Mouse (Mus musculus): Measurements from ENCODE around the gene Slc28a1. TPM values are rescaled to one million over a fixed set of nuclear protein-coding genes. Genes with fewer than 3 reads are reported as not detected.

The Slc28a1 gene
- total and polyA plus RNA-seq, 3 experiments = not detected

DNA sequence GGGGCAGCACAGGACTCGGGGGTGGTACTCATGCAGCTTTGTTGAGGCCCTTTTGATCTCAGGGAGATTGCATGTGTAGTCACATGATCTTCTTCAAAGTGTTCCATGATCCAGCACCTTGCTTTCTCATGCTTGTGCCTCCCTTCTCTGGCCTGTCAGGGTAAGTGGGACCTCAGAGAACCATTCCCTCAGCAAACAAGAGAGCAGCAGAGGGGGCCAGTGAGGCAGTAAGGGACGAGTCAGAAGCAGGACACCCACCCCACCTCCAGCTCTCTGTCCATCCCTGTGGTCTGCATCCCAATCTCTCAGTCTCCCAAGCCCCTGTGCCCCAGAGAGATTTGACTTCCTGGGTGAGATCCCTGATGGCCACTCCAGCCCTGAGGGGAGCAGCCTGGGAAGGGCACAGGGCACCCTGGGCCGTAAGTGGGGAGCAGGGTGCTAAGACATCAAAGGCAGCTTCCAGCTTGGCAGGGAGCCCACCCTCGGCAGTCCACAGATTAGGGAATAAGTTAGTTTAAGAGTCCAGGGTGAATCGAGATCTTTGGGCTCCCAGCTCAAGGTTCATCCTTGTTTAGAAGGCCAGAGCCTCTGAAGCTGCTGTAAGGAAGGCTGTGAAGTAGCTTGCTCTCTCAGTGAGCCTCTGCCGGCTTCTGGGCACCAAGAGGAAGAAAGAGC is 1.8 kb upstream of the Slc28a1 start:
- Histone ChIP-seq H3K79me2 (ENCODE audit: control insufficient read depth, insufficient read depth, low read length, poor library complexity) (no peaks in the 10 kb centered on the region), H3K27me3 (ENCODE audit: control insufficient read depth in 1 of 2, insufficient read depth in 2 of 2, low read length in 2 of 2) (peaks cover 9 to 12% of the 10 kb centered on the region in 2 experiments), H3K9me3 (replicated peaks; ENCODE audit: insufficient read depth, low read length) (no peaks in the 10 kb centered on the region), H3K36me3 (ENCODE audit: control insufficient read depth in 1 of 2, insufficient read depth in 2 of 2, low read length in 2 of 2) (no peaks in the 10 kb centered on the region), H3K27ac (ENCODE audit: control insufficient read depth, low read depth, low read length) (no peak overlapping the region), H3K4me1 (ENCODE audit: control insufficient read depth in 1 of 2, insufficient read depth in 2 of 2, low read length in 2 of 2) (no peaks in the 10 kb centered on the region), H3K9ac (ENCODE audit: control insufficient read depth, low read depth, low read length, poor library complexity, severe bottlenecking) (no peak overlapping the region), H3K4me3 (ENCODE audit: control insufficient read depth in 1 of 2, insufficient read depth in 1 of 2, low read depth in 2 of 2, low read length in 2 of 2) (no peak overlapping the region)
- no peak for TF ChIP-seq TBP (IDR thresholded peaks at IDR 0.05; ENCODE audit: low read depth, low read length)
- TF ChIP-seq BHLHE40 (IDR thresholded peaks at IDR 0.05; ENCODE audit: borderline replicate concordance, low read depth, low read length) = no peak
- TF ChIP-seq ZMIZ1 (IDR thresholded peaks at IDR 0.05; ENCODE audit: low read depth, low read length) = no peak
- TF ChIP-seq TCF12 (IDR thresholded peaks at IDR 0.05; ENCODE audit: low read depth, low read length) = no peak
- TF ChIP-seq MYB (IDR thresholded peaks at IDR 0.05; ENCODE audit: low read depth, low read length) = no peak
- no peak for TF ChIP-seq ZKSCAN1 (IDR thresholded peaks at IDR 0.05; ENCODE audit: low read depth, low read length)
- TF ChIP-seq MAFK (IDR thresholded peaks at IDR 0.05; ENCODE audit: borderline replicate concordance, low read depth, low read length) = no peak
- no peak for DNase-seq (ENCODE audit: low read depth, low spot score)

DNA sequence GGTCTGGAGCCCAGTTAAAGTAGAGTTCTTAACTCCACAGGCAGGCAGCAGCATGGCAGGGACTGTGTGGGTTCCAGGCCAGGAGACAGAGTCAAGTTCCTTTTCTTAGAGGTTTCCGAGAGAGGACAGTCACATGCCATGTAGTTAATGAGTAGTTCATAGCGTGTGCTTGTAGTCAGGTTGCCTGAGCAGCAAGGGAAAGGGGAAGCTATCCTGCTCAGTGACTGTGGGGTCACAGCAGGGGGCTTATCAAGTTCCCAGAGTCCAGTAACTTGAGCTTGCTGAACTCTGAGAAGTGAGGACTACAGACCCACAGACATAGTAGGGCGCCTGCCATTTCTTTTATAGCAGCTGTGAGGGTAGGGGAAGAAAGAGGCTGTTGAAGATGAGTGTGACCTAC is 6.5 kb downstream of the Slc28a1 start:
- H3K4me1 ChIP-seq (ENCODE audit: control insufficient read depth in 1 of 2, insufficient read depth in 2 of 2, low read length in 2 of 2) = peaks cover 0 to 11% of the 10 kb centered on the region in 2 experiments; a peak in 1 of 4 replicates
- H3K9me3 ChIP-seq (replicated peaks; ENCODE audit: insufficient read depth, low read length) = no peaks in the 10 kb centered on the region
- no peaks in the 10 kb centered on the region; a peak in 1 of 4 replicates for H3K36me3 ChIP-seq (ENCODE audit: control insufficient read depth in 1 of 2, insufficient read depth in 2 of 2, low read length in 2 of 2)
- H3K4me3 ChIP-seq (ENCODE audit: control insufficient read depth in 1 of 2, insufficient read depth in 1 of 2, low read depth in 2 of 2, low read length in 2 of 2) = no peak overlapping the region
- DNase-seq (ENCODE audit: low read depth, low spot score) = peak; percentile 62
- no peak overlapping the region for H3K27ac ChIP-seq (ENCODE audit: control insufficient read depth, low read depth, low read length)
- H3K9ac ChIP-seq (ENCODE audit: control insufficient read depth, low read depth, low read length, poor library complexity, severe bottlenecking) = no peak overlapping the region
- peaks cover 0 to 4% of the 10 kb centered on the region in 2 experiments; a peak in 3 of 4 replicates for H3K27me3 ChIP-seq (ENCODE audit: control insufficient read depth in 1 of 2, insufficient read depth in 2 of 2, low read length in 2 of 2)
- TF ChIP-seq POLR2AphosphoS5 (IDR thresholded peaks at IDR 0.05; ENCODE audit: borderline replicate concordance, low read depth, low read length) (no peak), USF1 (IDR thresholded peaks at IDR 0.05; ENCODE audit: low read depth, low read length) (0 out of 2 replicates have a peak, but pooled peaks have one; percentile 12)
- no peaks in the 10 kb centered on the region for H3K79me2 ChIP-seq (ENCODE audit: control insufficient read depth, insufficient read depth, low read length, poor library complexity)

DNA sequence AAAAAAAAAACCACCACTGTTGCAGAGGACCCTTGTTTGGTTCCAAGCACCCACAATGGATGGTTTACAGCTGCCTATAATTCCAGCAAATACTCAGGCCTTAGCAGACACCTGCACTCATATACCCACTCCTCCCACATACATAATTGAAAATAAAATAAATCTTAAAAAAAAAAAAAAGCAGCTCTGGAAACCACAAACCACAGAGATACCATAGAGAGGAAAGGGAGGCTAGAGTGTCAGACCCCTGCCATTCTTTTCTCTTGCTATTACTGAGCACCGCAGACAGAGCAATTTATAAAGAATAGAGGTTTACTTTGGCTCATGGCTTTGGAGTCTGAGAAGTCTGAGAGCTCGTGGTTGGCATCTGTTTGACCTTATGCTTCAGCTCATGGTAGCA is 8.2 kb downstream of the Slc28a1 start:
- Histone ChIP-seq H3K9ac (ENCODE audit: control insufficient read depth, low read depth, low read length, poor library complexity, severe bottlenecking) (no peak overlapping the region), H3K9me3 (replicated peaks; ENCODE audit: insufficient read depth, low read length) (no peaks in the 10 kb centered on the region), H3K27ac (ENCODE audit: control insufficient read depth, low read depth, low read length) (no peak overlapping the region), H3K36me3 (ENCODE audit: control insufficient read depth in 1 of 2, insufficient read depth in 2 of 2, low read length in 2 of 2) (no peaks in the 10 kb centered on the region; a peak in 1 of 4 replicates), H3K4me3 (ENCODE audit: control insufficient read depth in 1 of 2, insufficient read depth in 1 of 2, low read depth in 2 of 2, low read length in 2 of 2) (no peak overlapping the region), H3K27me3 (ENCODE audit: control insufficient read depth in 1 of 2, insufficient read depth in 2 of 2, low read length in 2 of 2) (peaks cover 0 to 4% of the 10 kb centered on the region in 2 experiments; a peak in 2 of 4 replicates), H3K4me1 (ENCODE audit: control insufficient read depth in 1 of 2, insufficient read depth in 2 of 2, low read length in 2 of 2) (peaks cover 0 to 11% of the 10 kb centered on the region in 2 experiments; a peak in 1 of 4 replicates), H3K79me2 (ENCODE audit: control insufficient read depth, insufficient read depth, low read length, poor library complexity) (no peaks in the 10 kb centered on the region)
- DNase-seq (ENCODE audit: low read depth, low spot score) = peak; percentile 31
- TF ChIP-seq NRF1 (IDR thresholded peaks at IDR 0.05; ENCODE audit: insufficient read depth, low read depth, low read length, poor library complexity, severe bottlenecking) (no peak), RCOR1 (IDR thresholded peaks at IDR 0.05; ENCODE audit: low read depth, low read length) (peak; percentile 55), ZNF384 (IDR thresholded peaks at IDR 0.05; ENCODE audit: low read depth, low read length) (peak; percentile 83)

Data from MEL (cell line).